In genomic region chr6:86541650-86542049, GRCm38 (mm10) we compare ENCODE assay signal across 11 mouse cellular contexts. TPM values are rescaled to one million over a fixed set of nuclear protein-coding genes. Genes with fewer than 3 reads are reported as not detected.
DNase-seq lines count a peak whose midpoint lies in the region; ATAC-seq and TF ChIP-seq lines count a peak whose summit lies in the region.
"Had no signal": no experiment of that assay in that cellular context is flagged by ENCODE, and none has a peak within 500 bp of the region (broad histone marks: within the 10 kb centered on the region; RNA-seq: fewer than 3 reads in every experiment).

No protein-coding gene starts in this region.

- peak; percentile 71 for TF ChIP-seq RAD21 in MEL (IDR thresholded peaks at IDR 0.05; ENCODE audit: low read depth, low read length)

- peaks cover 3 to 18% of the 10 kb centered on the region in 2 experiments; a peak in 3 of 4 replicates for H3K36me3 ChIP-seq in MEL (ENCODE audit: control insufficient read depth in 1 of 2, insufficient read depth in 2 of 2, low read length in 2 of 2)
- H3K36me3 ChIP-seq in liver, postnatal 0 days (replicated peaks; ENCODE audit: insufficient read depth, low read length), result peaks cover 46% of the 10 kb centered on the region

- TF ChIP-seq EP300 in MEL (IDR thresholded peaks at IDR 0.05; ENCODE audit: low read depth in 1 of 2, low read length in 2 of 2), result no peak
- TF ChIP-seq EP300 in liver, postnatal 0 days (IDR thresholded peaks at IDR 0.05; ENCODE audit: low read depth), result no peak

- TF ChIP-seq POLR2A in MEL (IDR thresholded peaks at IDR 0.05; ENCODE audit: control insufficient read depth in 1 of 2, insufficient read depth in 1 of 2, low read depth in 1 of 2, low read length in 2 of 2, poor library complexity in 1 of 2), result no peak

- no peaks in the 10 kb centered on the region for H3K9me3 ChIP-seq in MEL (replicated peaks; ENCODE audit: insufficient read depth, low read length)
- no peaks in the 10 kb centered on the region for H3K9me3 ChIP-seq in liver, postnatal 0 days (ENCODE audit: low read length)
- H3K9me3 ChIP-seq: embryonic facial prominence, embryonic 15.5 days; heart, embryonic 15.5 days had no signal

- no peak overlapping the region for H3K9ac ChIP-seq in MEL (ENCODE audit: control insufficient read depth, low read depth, low read length, poor library complexity, severe bottlenecking)
- no peak overlapping the region for H3K9ac ChIP-seq in liver, postnatal 0 days (replicated peaks)
- H3K9ac ChIP-seq: embryonic facial prominence, embryonic 15.5 days; heart, embryonic 15.5 days had no signal

- H3K4me2 ChIP-seq in liver, postnatal 0 days (ENCODE audit: low read depth, low read length), result no peak overlapping the region
- H3K4me2 ChIP-seq: embryonic facial prominence, embryonic 15.5 days; heart, embryonic 15.5 days had no signal

- no peaks in the 10 kb centered on the region; the same call in 1 of the 2 replicates for H3K79me2 ChIP-seq in MEL (ENCODE audit: control insufficient read depth, insufficient read depth, low read length, poor library complexity)

- no peak for DNase-seq in layer of hippocampus, adult 2 months (ENCODE audit: low spot score in 2 of 2)
- no peak for DNase-seq in layer of hippocampus, postnatal 36 days
- DNase-seq in B cell, adult 2 months, result peak; percentile 39 to 40
- DNase-seq in MEL (ENCODE audit: low read depth, low spot score), result peak; percentile 70
- DNase-seq in liver, postnatal 0 days, result no peak
- no peak for DNase-seq in cerebellum, adult 8-10 months
- DNase-seq in layer of hippocampus, postnatal 25 days (ENCODE audit: extremely low spot score in 1 of 2, low spot score in 1 of 2), result no peak
- no peak for DNase-seq in layer of hippocampus, adult 9-10 months (ENCODE audit: low spot score)
- DNase-seq: kidney, adult 18-20 months had no signal

- ATAC-seq in liver, postnatal 0 days, result no peak

- H3K27me3 ChIP-seq in MEL (ENCODE audit: control insufficient read depth in 1 of 2, insufficient read depth in 2 of 2, low read length in 2 of 2), result no peaks in the 10 kb centered on the region
- no peaks in the 10 kb centered on the region for H3K27me3 ChIP-seq in liver, postnatal 0 days (ENCODE audit: insufficient read depth, low read length)
- H3K27me3 ChIP-seq: embryonic facial prominence, embryonic 15.5 days; heart, embryonic 15.5 days had no signal

- H3K4me3 ChIP-seq in layer of hippocampus, adult 2 months, result no peak overlapping the region
- H3K4me3 ChIP-seq in MEL (ENCODE audit: control insufficient read depth in 1 of 2, insufficient read depth in 1 of 2, low read depth in 2 of 2, low read length in 2 of 2), result no peak overlapping the region
- H3K4me3 ChIP-seq in liver, postnatal 0 days (ENCODE audit: low read depth, low read length), result no peak overlapping the region
- H3K4me3 ChIP-seq: embryonic facial prominence, embryonic 15.5 days; heart, embryonic 15.5 days had no signal

- peak; percentile 68 for TF ChIP-seq CTCF in layer of hippocampus, adult 2 months (conservative IDR thresholded peaks at IDR 0.05)
- peak; percentile 24 to 69 (median 64); a peak in 5 of 6 replicates for TF ChIP-seq CTCF in MEL (IDR thresholded peaks at IDR 0.05 in 2 of 3, conservative IDR thresholded peaks at IDR 0.05 in 1 of 3; ENCODE audit: control insufficient read depth in 1 of 3, insufficient read depth in 1 of 3, low read depth in 2 of 3, low read length in 3 of 3, poor library complexity in 1 of 3, severe bottlenecking in 1 of 3)
- peak; percentile 70 for TF ChIP-seq CTCF in liver, postnatal 0 days (IDR thresholded peaks at IDR 0.05; ENCODE audit: low read depth)

- H3K4me1 ChIP-seq in MEL (ENCODE audit: control insufficient read depth in 1 of 2, insufficient read depth in 2 of 2, low read length in 2 of 2), result peaks cover 3 to 19% of the 10 kb centered on the region in 2 experiments; a peak in 3 of 4 replicates
- H3K4me1 ChIP-seq in liver, postnatal 0 days (ENCODE audit: insufficient read depth), result no peaks in the 10 kb centered on the region; the same call in 1 of the 2 replicates
- H3K4me1 ChIP-seq: embryonic facial prominence, embryonic 15.5 days; heart, embryonic 15.5 days had no signal

- no peak overlapping the region for H3K27ac ChIP-seq in layer of hippocampus, adult 2 months
- no peak overlapping the region for H3K27ac ChIP-seq in MEL (ENCODE audit: control insufficient read depth, low read depth, low read length)
- no peak overlapping the region for H3K27ac ChIP-seq in liver, postnatal 0 days (ENCODE audit: low read depth)
- H3K27ac ChIP-seq: embryonic facial prominence, embryonic 15.5 days; heart, embryonic 15.5 days had no signal

- WGBS in liver, postnatal 0 days (ENCODE audit: insufficient replicate concordance), result 80% methylated on average over 2 of the region's 2 CpGs

TF ChIP-seq in MEL, 35 proteins besides CTCF, POLR2A, EP300 and RAD21:
- TF ChIP-seq MAX (IDR thresholded peaks at IDR 0.05; ENCODE audit: low read length) (no peak), ZNF384 (IDR thresholded peaks at IDR 0.05; ENCODE audit: low read depth, low read length) (no peak), HCFC1 (IDR thresholded peaks at IDR 0.05; ENCODE audit: low read depth, low read length) (peak; percentile 28; the same call in 1 of the 2 replicates), SIN3A (IDR thresholded peaks at IDR 0.05; ENCODE audit: low read length) (0 out of 2 replicates have a peak, but pooled peaks have one; percentile 28), MAFK (IDR thresholded peaks at IDR 0.05; ENCODE audit: borderline replicate concordance, low read depth, low read length) (no peak), ETS1 (IDR thresholded peaks at IDR 0.05; ENCODE audit: low read depth, low read length) (0 out of 2 replicates have a peak, but pooled peaks have one; percentile 4), ZC3H11A (IDR thresholded peaks at IDR 0.05; ENCODE audit: low read depth, low read length) (peak; percentile 59), SMC3 (IDR thresholded peaks at IDR 0.05; ENCODE audit: low read depth, low read length) (peak; percentile 66)

RNA-seq across cellular contexts. Expression of gene Pcbp1, which starts 15.5 kb away (rescaled TPM):
- total RNA-seq in layer of hippocampus, adult 2 months (2021), result 100 to 1,000 TPM; 179 to 184 TPM
- 100 to 1,000 TPM; 177 to 186 TPM for total RNA-seq in layer of hippocampus, postnatal 36 days (2021)
- total RNA-seq in MEL (2012; rRNA removed), result 74.2 and 83.5 TPM in 2 replicates
- 100 to 1,000 TPM in 1 of 2 experiments, not detected in 1; 385 TPM for polyA plus RNA-seq in MEL (2012; ENCODE audit: insufficient read depth in 1 of 2, insufficient read length in 2 of 2, low read depth in 1 of 2, low replicate concordance in 2 of 2, missing spikeins in 1 of 2)
- polyA plus RNA-seq in liver, postnatal 0 days (2015; fragmentation: Nextera tagmentation; extraction: Ambion mirVana), result 206 and 208 TPM in 2 replicates
- 100 to 1,000 TPM; 187 to 192 TPM for total RNA-seq in layer of hippocampus, postnatal 25 days (2021)

Comparison
In these comparisons a context has a peak if more than half of its experiments do, and no peak if none do; other contexts are left out.
1. DNase-seq: peak in B cell, adult 2 months (2 of 2) and MEL (single experiment); none in layer of hippocampus, adult 2 months (0 of 2), layer of hippocampus, postnatal 36 days (0 of 2), liver, postnatal 0 days (single experiment), cerebellum, adult 8-10 months (single experiment), layer of hippocampus, postnatal 25 days (0 of 2) and layer of hippocampus, adult 9-10 months (single experiment).
2. Peak in every context shown above with its lines, with median percentiles within 50 percentile points of each other: CTCF ChIP-seq.